Mouse (Mus musculus) adrenal gland, postnatal 25 days (tissue): ENCODE results near the gene Plppr5. TPM values are rescaled to one million over a fixed set of nuclear protein-coding genes. Genes with fewer than 3 reads are reported as not detected.

Source experiments
- DNase-seq: peaks from one replicate; pipeline ENCODE4 v3.0.0; 2021; ENCODE audit warnings: mixed read lengths
- total RNA-seq: library from RNA; stranded (reverse); gene quantifications from 2 replicates; pipeline ENCODE4 v1.2.3, GENCODE M21; 2021

The Plppr5 gene
- total RNA-seq, 1 experiment from 2014 or later = 0.49 TPM

- no peak for DNase-seq
Measured at GRCm38 (mm10) chr3:117708788-117709187, 134.2 kb downstream of the Plppr5 start.

- no peak for DNase-seq
Measured at GRCm38 (mm10) chr3:117716534-117717280, 142.1 kb downstream of the Plppr5 start.

GRCm38 (mm10) chr3:117723390-117723789, 148.8 kb downstream of the Plppr5 start:
- DNase-seq = no peak

GRCm38 (mm10) chr3:117724521-117724920, 149.9 kb downstream of the Plppr5 start:
- no peak for DNase-seq

- DNase-seq = no peak
Measured at GRCm38 (mm10) chr3:117725501-117725900, 150.9 kb downstream of the Plppr5 start.

- DNase-seq = no peak
Measured at GRCm38 (mm10) chr3:117728136-117728535, 153.5 kb downstream of the Plppr5 start.

GRCm38 (mm10) chr3:117729121-117730072, 154.8 kb downstream of the Plppr5 start:
- DNase-seq = no peak

- DNase-seq = no peak
Measured at GRCm38 (mm10) chr3:117731545-117731944, 156.9 kb downstream of the Plppr5 start.

- DNase-seq = no peak
Measured at GRCm38 (mm10) chr3:117732661-117733060, 158.0 kb downstream of the Plppr5 start.

Other genes starting within 250 kb of the Plppr5 start
- gene Plppr4, start 214.0 kb upstream of the Plppr5 start, total RNA-seq = 1.0 and 1.4 TPM in 2 replicates